Mouse (Mus musculus): ENCODE measurements at regions not wholly inside any gene's neighbourhood (a gene's known extent, or its start where the extent isn't known, plus 50 kb on each side); places are given as distances from the start of the nearest gene placed in this dataset.
A peak's percentile ranks its signal among the peaks of the same experiment; 100 is the strongest.

DNA sequence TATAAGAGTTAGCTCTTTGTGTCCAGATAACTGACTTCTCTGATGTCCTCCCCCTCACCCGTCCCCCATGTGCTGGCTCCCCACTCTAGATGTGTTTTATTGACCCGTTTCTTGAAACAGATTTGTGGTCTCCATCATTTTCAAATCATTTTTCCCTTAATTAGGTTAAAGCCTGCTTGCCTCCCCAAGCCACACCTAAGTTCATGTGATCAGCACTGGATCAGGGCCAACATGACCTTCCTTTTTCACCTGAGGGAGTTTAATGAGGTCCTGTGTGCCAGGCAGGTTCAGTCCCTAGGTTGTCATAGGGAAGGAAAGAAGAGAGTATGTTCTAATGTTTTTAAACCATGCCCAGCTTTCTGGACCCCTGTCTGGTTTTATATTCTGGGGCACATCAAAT, 390.9 kb upstream of the Slc35b3 start:
- no peak for ATAC-seq (ENCODE audit: low TSS enrichment)

DNA sequence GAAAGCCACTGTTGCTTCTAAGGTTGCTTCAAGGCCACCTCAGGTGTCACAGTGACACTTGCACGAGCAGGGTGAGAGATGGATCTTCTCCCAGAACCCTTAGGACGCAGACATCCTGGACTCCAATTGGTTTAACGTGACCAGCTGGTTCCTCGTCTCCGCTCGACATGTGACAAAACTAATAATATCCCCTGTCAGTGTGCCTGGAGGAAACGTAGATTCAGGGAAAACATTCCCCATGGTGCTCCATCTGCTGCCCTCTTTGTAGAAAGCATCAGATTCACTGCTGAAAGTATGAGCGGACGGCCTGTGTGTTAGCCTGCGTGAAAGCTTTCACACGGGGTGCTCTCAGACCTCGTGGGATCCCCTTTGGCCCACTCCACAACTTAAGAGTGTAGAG, 390.0 kb upstream of the Slc35b3 start:
- ATAC-seq (ENCODE audit: low TSS enrichment) = peak; percentile 75

DNA sequence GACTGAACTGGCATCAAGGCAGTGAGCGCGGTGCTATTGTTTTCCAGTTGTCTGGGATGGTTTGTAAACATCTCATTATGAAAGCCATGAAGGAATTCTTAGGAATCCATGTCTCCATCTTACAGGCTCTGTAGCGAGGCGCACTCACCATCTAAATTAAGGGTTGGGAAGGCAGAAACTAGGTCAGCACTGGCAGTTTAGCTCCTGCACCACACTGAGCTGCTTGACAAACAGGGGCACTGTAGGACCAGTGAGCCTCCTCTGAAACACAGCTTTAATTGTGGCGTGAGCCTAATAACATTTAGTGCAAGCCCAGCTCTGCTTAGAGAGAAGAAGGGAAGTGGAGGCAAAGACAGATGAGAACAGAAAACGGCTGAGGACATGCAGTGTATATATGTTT, 387.1 kb upstream of the Slc35b3 start:
- peak; percentile 93 for ATAC-seq (ENCODE audit: low TSS enrichment)

DNA sequence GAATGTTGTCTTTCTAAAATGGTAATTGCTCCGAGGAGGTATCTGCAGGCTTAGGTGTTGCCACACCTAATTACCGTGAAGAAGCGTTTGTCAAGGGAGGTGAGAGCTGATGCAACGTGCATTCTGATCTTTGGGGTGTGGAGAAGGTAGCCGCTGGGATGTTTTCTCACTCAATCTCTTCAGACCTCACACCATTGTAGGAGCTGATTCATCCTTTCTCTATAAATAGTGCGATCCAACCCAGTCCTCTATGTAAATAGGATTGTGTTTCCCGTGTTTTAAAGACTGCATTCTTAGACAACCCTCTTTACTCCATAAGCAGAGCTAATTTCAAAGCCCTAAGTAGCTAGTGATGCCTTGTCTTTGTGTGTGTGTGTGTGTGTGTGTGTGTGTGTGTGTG, 374.2 kb upstream of the Slc35b3 start:
- ATAC-seq (ENCODE audit: low TSS enrichment) = peak; percentile 70

DNA sequence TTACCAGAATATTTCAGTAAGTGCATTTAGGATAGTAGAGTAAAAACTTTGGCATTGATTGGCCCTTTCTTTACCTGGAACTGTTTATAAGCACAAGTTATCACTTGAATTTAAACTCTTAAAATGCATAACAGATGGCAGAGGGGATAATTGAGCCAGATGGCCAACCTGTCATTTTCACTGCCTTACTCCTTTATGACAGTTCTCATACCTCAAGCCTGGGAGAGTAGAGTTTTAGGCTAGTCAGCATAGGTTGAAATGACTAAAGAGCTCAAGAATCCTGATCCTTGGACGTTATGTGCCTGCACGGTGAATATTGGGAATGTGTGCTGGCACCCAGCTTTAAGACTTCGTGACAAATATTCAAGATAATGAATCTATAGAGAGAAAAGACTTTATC, 369.1 kb upstream of the Slc35b3 start:
- no peak for ATAC-seq (ENCODE audit: low TSS enrichment)

DNA sequence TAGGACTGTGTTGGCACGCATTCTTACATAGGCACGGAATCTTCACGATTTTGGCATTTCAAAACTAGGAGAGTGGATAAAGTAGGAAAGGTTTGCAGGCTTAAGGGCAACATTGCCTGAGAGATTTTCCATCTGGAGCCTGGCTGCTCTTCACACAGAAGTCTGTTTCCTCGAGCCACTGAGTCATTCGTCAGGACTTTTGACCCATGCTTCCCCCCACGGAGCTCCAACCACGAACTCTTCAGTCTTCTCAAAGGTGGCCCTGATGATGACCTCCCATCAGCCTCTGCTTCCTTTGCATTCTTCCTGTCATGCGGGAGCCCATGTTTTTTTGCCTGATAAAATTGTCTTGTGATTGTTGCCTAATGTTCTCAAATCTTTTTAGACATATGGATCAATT, 365.5 kb upstream of the Slc35b3 start:
- ATAC-seq (ENCODE audit: low TSS enrichment) = peak; percentile 55

DNA sequence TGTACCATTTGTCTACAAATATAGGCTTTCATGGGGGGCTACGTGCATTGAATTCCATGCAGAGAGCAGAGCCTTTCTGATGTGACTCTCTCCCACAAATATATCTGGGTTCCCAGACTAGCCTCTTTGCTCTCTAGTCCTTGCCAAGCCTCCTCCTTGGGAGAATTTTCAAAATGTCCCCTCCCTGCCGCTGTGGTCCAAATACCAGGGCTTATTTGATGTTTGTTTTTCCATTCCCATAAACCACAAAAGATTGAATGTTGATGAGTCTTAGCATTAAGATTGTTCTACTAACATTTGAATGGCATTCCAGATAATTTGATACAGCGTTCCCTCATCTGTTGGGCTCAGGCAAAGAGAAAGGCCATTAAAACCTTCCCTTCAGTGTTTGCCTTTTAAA, 360.4 kb upstream of the Slc35b3 start:
- no peak for ATAC-seq (ENCODE audit: low TSS enrichment)

DNA sequence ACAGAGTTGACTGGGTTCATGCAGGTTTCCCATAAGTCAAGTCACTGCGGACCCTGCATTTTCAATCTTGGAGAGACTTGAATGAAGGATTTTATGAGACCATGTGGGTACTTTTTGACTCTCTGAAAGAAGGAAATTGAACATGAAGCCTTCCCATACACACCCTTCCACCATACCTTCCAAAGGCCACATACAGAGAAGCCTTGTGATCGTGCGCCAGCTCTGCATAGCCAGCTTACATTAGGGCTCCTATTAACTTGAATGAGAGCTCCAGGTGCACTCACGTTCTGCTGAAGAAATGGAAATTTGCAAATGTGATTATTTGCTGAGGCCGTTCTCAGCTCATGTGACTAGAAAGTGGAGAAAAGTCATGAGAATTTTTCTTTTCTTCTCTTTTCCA, 349.1 kb upstream of the Slc35b3 start:
- ATAC-seq (ENCODE audit: low TSS enrichment) = no peak

DNA sequence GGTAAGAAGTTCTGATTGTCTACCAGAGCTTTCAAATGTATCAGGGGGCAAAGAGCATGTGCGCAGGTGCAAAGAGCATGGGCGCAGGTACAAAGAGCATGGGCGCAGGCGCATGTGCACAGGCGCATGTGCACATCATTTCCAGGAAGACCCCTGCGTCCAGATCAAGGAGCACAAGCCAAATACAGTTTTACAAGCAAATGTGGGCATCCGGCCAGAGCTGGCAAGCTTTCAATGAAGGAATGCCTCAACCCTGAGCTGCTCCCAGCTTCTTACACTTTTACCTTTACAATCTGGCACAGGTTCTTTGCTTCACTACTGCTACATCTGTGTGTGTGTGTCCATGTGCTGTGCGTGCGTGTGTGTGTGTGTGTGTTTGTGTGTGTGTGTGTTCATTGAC, 347.2 kb upstream of the Slc35b3 start:
- ATAC-seq (ENCODE audit: low TSS enrichment) = no peak

DNA sequence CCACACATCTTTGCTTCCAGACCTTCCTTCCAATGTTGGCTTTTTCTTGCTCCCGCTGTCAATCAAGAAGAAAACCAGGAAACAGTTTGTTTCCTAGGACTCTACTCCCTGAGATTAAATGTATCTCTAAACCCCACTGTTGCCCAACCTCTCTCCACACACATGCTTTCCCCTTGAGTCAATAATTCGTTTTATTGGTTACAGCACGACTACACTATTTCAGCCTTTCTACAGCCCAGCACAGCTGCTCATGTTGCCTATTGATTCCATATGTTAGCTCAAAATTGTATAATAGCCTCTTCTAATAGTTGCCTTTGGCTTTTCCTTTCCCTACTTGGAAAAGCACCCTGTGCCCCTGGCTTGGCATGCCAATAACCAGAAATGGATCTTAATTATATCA, 346.2 kb upstream of the Slc35b3 start:
- no peak for ATAC-seq (ENCODE audit: low TSS enrichment)

DNA sequence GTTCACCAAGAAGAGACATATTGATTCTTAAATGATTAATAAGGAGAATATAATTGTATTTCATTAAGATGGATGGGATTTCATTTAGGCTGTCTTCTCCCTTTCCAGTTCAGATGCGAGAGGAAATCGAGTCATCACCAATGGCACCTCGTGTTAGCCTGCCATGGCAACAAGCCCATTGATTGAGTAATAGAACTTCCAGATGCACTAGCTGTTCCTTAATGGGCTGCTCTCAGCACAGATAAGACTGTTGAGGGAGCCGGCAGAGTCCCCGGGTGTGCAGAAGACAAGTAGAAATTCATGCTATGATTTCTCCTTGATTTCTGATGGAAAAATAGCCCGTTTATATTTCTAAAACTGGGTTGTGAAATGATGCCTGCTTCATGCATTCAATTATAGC, 336.5 kb upstream of the Slc35b3 start:
- ATAC-seq (ENCODE audit: low TSS enrichment) = no peak; the same call in 1 of the 2 replicates

DNA sequence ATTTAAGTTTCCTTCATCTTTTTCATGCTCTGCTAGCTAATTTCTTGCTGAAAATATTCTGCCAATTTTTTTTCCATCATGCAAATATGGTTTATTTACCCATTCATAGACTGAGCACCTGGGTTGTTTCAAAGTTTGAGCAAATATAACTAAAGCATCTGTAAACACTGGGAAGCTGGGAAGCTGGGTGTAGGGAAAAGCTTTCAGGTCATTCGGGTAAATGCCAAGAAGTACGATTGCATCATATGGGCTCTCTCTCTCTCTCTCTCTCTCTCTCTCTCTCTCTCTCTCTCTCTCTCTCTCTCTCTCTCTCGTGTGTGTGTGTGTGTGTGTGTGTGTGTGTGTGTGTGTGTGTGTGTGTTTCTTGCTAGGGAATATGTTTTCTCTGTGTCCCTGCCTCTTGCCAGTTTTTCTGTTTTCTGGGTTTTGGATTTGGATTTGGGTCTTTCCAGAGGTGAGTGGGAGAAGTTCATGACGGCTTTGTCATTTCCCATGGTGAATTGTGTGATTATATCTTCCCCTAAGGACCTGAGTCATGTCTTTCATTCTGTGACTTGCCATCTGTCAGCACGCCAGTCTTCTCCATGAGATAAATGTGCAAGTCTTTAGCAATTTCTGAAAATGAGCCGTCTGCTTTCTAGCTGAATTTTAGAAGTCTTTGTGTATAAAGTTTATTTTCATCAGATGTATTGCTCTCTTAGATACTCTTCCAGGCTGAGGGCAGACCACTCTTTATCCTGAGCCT, 329.7 kb upstream of the Slc35b3 start:
- ATAC-seq (ENCODE audit: low TSS enrichment) = peak; percentile 52

DNA sequence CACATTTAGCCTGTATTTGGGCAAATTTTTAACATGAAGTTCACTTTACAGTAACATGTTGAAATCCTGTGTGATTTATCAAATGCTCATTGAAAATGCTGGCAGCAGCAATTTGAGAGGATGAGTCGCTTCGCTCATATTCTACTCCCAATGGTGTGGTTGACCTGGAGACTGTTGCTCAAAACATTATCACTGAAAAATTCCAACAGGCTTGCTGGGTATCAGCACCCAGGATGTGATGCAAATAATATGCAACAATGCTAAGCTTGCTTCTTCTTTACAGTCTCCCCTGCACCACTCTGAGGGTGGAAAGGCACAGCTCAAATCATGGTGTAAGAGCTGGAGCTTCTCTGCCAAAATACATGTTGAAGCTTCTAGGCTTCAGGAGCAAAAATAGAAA, 321.6 kb upstream of the Slc35b3 start:
- no peak for ATAC-seq (ENCODE audit: low TSS enrichment)

DNA sequence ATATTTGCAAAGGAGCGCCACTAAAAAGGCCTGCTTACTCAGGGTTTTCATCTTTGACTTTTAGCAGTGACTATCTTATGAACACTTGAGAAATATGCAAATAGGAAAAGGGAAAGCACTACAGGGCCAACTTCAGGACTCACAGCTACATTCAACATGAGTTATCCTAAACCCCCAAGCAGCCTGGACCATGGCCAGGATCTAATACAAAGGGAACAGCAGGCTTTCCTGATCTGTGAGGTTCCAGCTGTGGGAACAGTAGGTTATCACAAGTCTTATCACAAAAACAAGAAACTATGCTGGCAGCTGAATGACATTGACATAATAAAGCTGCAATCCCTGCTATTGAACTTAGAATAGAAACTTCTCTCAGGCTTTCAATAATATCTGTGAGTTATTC, 317.4 kb upstream of the Slc35b3 start:
- no peak for ATAC-seq (ENCODE audit: low TSS enrichment)

DNA sequence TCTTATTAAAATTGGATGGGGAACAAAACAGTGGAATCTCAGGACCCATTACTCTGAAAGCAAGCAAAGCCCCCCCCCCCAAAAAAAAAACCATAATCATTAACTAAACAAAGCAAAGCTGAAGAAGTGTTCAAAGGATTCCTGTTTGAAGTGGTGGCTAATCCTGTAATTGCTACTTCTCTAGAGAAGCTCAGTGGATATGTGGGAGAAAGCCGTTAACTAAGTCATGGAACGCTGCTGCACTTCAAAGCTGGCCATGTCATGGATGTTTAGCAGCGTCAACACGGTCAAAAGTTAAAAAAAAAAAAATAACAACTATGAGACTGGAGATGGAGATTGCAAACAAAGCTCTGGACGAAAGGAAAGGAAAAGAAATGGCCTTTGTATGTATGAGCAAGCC, 305.3 kb upstream of the Slc35b3 start:
- ATAC-seq (ENCODE audit: low TSS enrichment) = no peak

DNA sequence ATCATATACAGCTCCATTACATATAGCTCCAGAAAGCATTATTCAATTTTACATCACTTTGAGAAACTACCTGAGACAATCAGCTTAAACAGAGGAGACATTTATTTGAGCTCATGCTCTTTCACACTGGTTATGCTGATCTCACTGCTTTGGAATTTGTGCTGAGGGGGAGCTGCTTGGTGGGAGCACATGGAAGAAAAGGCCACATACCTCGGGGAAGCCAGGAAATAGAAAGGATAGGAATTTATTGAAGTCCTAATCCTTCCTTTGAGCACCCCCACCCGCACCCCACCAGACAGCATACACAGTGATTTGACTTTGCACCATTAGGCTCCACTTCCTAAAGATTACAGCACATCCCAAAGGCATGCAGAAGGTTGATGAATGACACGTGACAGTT, 296.0 kb upstream of the Slc35b3 start:
- ATAC-seq (ENCODE audit: low TSS enrichment) = no peak

DNA sequence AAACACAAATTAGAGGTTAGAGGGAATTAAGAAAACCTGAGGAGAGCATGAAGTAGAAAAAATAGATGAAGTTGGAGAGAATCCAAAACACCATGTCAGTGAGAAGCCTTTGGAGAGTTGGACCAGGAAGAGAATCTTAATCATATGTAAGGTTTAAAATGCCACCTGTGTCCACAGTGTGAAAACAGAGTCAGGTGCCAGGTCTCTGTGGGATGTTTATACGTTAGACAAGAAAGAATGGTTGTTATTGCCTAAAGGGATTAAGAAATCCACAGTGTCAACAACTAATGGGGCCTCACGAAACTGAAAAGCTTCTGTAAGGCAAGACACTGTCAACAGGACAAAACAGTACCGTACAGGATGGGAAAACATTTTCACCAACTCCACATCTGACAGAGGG, 294.7 kb upstream of the Slc35b3 start:
- no peak for ATAC-seq (ENCODE audit: low TSS enrichment)

DNA sequence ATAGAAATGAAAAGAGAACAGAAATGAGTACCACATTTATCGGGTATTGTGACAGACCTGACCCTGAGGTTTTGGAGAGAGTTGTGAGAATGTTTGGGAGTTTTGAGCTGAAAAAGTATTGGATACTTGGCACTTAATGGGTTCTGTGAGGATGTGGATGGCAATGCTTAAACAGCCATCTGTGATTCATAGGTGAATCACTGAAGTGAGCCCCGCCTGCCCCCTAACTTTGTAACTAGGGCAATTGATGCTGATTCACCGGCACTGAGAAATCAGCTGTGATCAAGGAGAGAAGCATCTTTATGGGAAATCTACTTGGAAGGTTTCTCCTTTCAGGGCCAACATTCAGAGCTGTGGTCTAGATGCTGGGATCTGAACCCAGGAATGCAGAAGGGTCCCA, 291.9 kb upstream of the Slc35b3 start:
- ATAC-seq (ENCODE audit: low TSS enrichment) = no peak

DNA sequence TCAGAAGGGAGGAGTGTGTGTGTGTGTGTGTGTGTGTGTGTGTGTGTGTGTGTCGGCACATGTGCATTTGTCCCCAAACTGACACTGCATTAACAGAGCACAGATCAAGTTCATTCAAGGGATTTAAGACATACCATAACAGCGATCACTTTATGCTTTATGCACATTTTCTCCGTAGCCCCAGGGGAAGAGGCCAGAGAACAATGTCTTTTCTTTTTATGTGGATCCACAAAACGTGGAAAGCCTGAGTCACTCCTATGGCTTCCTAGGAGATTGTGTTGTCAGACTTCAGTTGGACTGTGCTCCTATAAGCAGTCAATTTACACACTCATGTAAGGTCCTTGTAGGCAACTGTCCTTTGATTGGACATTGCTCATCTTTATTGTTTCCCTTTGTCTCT, 289.4 kb upstream of the Slc35b3 start:
- ATAC-seq (ENCODE audit: low TSS enrichment) = no peak

DNA sequence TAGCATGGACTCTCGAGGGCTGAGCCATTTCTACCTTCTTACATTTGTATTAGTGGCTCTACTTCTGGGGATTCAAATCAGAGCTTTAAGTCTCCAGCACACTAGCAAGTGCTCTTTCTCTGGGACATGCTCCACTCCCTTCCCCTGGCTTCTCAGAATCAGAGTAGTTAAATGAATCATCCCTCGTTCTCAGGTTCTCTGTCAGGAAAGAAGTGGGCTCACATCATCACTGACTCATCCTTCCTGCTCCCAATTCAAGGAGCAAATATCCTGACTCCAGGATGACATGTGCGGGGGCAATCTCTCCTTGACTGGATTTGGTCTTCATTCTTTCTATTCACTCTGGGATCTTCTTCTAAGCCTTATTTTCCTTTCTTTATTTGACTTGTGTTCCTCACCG, 266.2 kb upstream of the Slc35b3 start:
- ATAC-seq (ENCODE audit: low TSS enrichment) = peak; percentile 98

DNA sequence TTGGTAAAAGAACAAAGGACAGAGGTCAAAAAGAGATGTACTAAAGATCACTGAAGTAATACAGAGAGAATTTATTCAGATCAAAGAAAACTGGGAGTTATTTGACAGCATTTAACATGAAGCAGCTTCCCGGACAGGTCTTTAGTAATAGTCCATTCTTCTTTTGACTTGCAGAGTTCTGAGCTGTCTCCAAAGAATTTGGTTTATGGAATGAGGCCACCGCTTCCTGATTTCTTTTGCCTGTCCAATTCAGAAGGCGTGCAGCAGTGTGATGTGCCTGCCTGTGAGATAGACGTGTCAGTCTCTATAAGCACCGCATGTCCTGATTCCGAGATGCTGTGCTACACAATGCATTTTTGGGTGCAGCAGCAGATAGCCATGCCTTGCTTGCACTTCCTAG, 265.0 kb upstream of the Slc35b3 start:
- ATAC-seq (ENCODE audit: low TSS enrichment) = no peak

DNA sequence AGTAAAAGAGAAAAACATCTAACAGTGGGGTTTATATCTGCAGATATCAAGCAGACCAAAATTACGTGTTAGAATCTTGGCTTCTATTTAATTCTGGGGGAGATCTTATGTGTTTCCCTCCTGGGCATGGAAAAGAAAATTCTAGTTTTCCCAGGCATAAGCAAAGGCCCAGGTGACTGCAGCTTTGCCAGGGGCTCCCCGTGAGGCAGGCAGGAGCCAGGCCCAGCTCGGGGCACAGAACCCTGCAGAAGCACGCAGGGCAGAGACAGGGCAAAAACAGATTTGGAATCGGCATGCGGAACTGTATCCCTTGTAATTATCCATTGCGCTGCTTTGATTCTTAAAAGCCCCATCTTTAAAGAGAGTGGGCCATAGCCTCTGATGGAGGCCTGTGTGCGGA, 250.4 kb upstream of the Slc35b3 start:
- no peak for ATAC-seq (ENCODE audit: low TSS enrichment)

DNA sequence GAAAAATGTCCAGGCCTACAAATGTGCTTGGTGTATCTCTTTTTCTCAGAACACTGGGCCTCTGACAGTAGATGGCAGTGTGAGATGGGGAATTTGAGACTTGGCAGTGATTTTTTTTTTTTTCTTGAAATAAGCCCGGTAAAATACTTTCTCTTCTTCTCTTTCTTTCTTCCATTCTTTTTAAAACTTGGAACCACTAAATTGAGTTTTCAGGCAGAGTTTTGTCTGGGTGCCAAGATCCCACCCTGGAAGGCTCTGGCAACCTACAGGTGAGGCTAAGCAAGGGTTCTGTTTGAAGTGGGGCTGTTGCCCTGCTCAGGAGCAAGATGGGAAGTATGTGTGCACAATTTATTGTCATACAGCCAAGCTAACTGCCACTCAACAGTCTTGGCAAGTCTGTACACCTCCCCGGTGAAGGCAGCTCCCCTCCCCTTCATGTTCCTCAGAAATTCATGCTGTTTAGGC, 223.1 kb upstream of the Slc35b3 start:
- peak; percentile 81 for ATAC-seq (ENCODE audit: low TSS enrichment)

DNA sequence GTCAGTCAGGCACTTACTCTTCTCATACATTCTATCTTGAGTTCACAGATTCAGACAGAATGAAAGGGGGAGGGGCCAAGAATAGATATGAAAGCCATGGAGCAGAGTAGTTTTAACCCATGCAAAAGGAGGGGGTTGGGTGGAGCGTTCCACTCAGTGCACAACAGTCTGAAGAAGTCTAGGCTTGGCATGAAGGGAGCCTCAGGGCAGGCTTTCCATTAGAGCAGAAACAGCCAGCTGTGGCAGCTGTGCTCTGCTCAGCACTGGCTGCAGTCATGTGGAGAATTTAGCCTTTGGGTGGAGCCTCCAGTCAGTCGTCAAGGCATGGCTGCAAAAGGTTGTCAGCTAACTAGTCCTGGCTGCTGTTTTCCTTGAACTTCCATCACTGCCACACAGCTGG, 201.3 kb upstream of the Slc35b3 start:
- ATAC-seq (ENCODE audit: low TSS enrichment) = no peak
